Mouse (Mus musculus) cerebellum, postnatal 25 days (tissue): ENCODE data around the gene Jak3.

Experiments used
- DNase-seq, 2 experiments: peaks; one replicate each; pipeline ENCODE4 v3.0.0; 2021; ENCODE audit warnings: mixed read lengths in 2 of 2

Jak3 gene

GRCm38 (mm10) chr8:71676020-71676741, at the start of gene Jak3:
Gene Jak3, plus strand, starts transcription at chr8:71676296.
- peak; percentile 79 to 85 for DNase-seq

DNA sequence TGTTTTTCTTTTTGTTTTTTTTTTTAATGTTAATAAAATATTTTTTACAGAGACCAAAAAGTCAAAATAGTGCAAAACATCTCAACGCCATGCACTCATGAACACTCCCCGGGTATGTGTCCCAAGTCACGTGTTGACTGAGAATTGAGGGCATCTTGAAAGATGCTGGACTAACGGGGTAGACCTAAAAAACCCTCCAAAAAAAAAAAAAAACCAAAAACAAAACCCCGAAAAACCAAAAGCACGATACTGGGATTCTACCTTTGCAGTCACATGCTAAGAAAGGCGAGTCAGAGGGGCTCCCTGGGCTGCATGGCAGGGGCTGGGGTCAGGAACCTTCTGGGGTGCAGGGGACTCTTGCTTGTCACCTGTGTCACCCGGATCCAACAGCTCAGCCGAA, 49.3 kb upstream of the Jak3 start:
- no peak for DNase-seq

GRCm38 (mm10) chr8:71627265-71628099, 48.6 kb upstream of the Jak3 start:
- DNase-seq: peak in 1 of 2 experiments; percentile 39

GRCm38 (mm10) chr8:71628396-71629095, 47.5 kb upstream of the Jak3 start:
- DNase-seq: peak in 1 of 2 experiments; percentile 43

- peak; percentile 89 to 92 for DNase-seq
Measured at GRCm38 (mm10) chr8:71629096-71629697, 46.9 kb upstream of the Jak3 start.

DNA sequence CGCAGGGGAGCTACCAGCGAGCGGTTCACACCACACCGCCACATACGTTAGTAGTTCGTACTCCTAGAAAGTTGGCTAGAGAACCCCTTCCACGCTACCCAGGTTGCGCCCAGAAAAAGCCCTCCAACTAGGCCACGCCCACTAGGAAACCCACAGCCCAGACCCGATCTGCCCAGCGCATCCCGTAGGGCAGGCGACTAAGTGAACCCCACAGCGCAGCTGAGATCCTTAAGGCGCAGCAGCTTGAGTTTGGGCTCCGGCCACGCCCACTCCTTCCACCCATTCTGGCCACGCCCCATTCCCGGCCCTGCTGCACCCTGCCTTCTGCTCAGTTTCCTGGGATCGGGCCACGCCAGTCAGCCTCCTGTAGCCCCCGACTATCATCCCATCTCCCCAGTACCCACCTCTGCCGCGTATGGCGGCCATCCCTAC, 46.3 kb upstream of the Jak3 start:
- peak; percentile 42 to 67 for DNase-seq

DNA sequence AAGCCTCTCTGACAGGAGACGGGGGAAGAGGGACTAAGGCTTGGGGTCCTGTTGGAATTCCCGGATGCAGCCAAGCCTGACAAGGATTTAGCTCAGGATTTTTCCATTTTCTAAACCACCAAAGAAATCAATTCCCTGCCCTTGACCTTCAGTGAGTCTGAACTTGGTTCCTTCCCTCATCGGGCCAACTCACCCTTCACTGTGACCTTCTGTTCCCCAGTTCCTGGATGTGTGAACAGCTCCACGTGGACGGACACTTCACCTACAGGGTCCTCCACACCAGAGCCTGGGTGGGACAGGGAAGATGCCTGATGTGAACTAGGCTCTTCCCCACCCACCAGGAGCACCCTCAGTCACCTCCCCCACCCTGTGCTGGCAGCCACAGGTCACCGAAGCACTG, 45.3 kb upstream of the Jak3 start:
- DNase-seq: no peak

GRCm38 (mm10) chr8:71631897-71632296, 44.2 kb upstream of the Jak3 start:
- DNase-seq: no peak

GRCm38 (mm10) chr8:71633164-71633563, 42.9 kb upstream of the Jak3 start:
- peak; percentile 40 to 57 for DNase-seq

GRCm38 (mm10) chr8:71633981-71634667, 42.0 kb upstream of the Jak3 start:
- DNase-seq: peak; percentile 45 to 58

- no peak for DNase-seq
Measured at GRCm38 (mm10) chr8:71637149-71638095, 38.7 kb upstream of the Jak3 start.

- DNase-seq: peak in 1 of 2 experiments; percentile 46
Measured at GRCm38 (mm10) chr8:71638321-71638720, 37.8 kb upstream of the Jak3 start.

DNA sequence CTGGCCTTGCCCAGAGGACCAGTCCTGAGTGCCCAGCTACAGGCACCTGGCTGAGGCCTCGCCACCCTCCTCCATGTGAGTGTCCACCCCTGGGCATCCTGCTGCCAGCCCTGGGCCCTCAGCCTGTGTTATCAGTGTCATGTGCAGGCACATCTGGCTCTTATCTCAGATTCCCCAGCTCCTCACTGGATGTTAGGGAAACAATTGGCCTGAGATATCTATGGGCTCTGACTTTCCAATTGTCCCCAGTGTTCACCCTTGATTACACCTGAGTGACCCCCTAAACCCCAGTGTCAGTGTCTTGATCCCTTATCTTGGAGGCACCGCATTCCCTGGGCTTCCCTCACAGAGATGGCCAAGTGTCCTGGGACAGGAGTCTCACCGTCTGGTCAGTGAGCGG, 36.8 kb upstream of the Jak3 start:
- DNase-seq: no peak

- DNase-seq: no peak
Measured at GRCm38 (mm10) chr8:71645510-71645909, 30.6 kb upstream of the Jak3 start.

DNA sequence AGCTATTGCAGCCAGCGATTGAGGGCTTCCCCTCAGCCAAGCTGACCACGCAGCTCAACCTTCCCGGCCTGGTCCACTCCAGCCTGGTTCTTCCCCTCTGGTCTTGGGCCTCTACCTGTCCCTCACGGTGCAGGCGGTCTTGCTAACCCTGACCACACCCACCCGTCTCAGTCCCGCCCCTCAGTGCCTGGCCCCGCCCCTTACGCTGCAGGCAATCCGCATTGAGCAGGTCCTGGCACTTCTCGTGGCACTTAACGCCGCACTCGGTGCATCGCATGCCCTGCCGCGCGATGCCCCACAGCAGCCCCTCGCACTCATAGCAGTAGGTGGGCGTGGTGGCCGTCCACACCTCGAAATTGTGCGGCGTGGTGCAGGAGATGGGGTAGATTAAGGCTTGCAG, 21.5 kb upstream of the Jak3 start:
- peak in 1 of 2 experiments; percentile 51 for DNase-seq

DNA sequence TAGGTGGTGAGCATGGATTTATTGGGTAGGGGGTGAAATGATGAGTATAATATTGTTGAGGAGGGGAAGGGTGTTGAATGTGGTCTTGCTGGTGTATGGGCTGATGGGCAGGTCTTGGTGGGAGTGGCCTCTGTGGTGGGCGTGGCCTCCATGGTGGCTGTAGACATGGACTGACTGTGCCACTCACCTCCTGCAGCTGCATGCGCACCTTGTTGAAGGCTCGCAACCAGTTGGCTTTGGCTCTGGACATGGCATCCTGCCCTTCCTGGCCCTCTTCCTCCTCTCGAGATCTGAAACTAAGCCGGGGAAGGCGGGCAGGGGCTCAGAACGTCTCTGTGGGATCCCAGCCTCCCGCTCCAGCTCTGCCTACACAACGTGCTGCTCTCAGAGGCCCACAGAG, 18.3 kb upstream of the Jak3 start:
- DNase-seq: peak in 1 of 2 experiments; percentile 51

GRCm38 (mm10) chr8:71658515-71659049, 17.5 kb upstream of the Jak3 start:
- peak in 1 of 2 experiments; percentile 30 for DNase-seq

GRCm38 (mm10) chr8:71659751-71660150, 16.3 kb upstream of the Jak3 start:
- peak; percentile 76 to 80 for DNase-seq

DNA sequence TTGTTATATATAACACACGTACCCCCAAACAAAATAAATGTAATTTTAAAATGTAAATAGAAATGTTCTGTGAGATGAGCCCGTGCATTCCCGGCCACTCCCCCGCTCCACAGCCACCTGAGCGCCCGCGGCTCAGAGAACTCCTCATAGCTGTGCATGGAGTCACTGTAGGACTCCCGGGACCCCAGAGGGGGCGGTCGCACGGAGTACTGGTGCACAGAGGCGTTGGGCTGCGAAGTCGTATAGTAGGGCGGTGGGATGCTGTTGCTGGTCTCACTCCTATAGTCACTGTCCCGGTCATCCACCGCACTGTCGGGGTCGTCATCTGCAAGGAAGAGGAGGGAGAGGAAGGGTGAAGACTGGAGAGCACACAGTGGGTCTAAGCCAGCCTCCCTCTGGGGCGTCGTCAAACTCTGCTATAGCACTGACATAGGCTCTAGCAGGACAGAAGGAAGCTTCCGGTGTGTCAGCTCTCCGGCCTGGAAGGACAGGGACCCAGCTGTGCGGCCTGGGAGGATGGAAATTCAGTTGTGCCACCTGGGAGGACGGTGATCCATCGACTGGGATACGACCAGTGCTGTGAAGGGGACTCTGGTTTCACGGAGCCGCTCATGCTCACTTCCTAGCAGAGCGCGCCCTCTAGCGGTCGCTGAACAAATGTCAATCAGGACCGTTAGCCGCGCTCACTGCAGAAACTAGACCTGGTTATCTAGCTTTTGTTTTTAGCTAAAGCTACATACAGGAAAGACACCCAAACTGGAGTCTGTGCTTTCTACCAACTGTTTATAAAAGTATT, 15.6 kb upstream of the Jak3 start:
- peak; percentile 93 to 96 for DNase-seq
